Mouse (Mus musculus) midbrain, embryonic 14.5 days (tissue): Measurements from ENCODE around the gene Mrpl49. TPM values are rescaled to one million over a fixed set of nuclear protein-coding genes. Genes with fewer than 3 reads are reported as not detected.

ENCODE experiments used
- ATAC-seq: fragments of 200-750 bp; cut with Nextera tagmentation; 2 replicates; pipeline ENCODE4 v1.8.0; 2017; ENCODE audit warnings: moderate number of reproducible peaks, moderate library complexity; ENCODE audit not compliant: low FRiP score, low TSS enrichment
- DNase-seq: peaks from one replicate; pipeline ENCODE4 v3.0.0-alpha.2; 2015
- H3K27ac ChIP-seq: fragments of 300-500 bp; sonication (generic); replicated peaks from 2 replicates; pipeline ENCODE4 v1.5.1; 2014; ENCODE audit warnings: mild to moderate bottlenecking, low read depth, low read length, moderate library complexity
- H3K27me3 ChIP-seq: fragments of 300-500 bp; sonication (generic); 2 replicates; pipeline ENCODE4 v1.6.1; 2014; ENCODE audit warnings: low read length, control low read depth, mixed read lengths; ENCODE audit not compliant: control insufficient read depth, insufficient read depth
- H3K36me3 ChIP-seq: fragments of 300-500 bp; sonication (generic); 2 replicates; pipeline ENCODE4 v1.6.1; 2014; ENCODE audit warnings: low read length, control low read depth; ENCODE audit not compliant: control insufficient read depth, insufficient read depth
- H3K4me1 ChIP-seq: fragments of 300-500 bp; sonication (generic); 2 replicates; pipeline ENCODE4 v1.6.1; 2014; ENCODE audit warnings: mild to moderate bottlenecking, antibody characterized with exemption, low read length, control low read depth; ENCODE audit not compliant: control insufficient read depth, insufficient read depth
- H3K4me2 ChIP-seq: fragments of 300-500 bp; sonication (generic); 2 replicates; pipeline ENCODE4 v1.6.1; 2014; ENCODE audit warnings: mild to moderate bottlenecking, low read length, moderate library complexity
- H3K4me3 ChIP-seq: fragments of 300-500 bp; sonication (generic); replicated peaks from 2 replicates; pipeline ENCODE4 v1.5.1; 2014; ENCODE audit warnings: low read depth, low read length
- H3K9ac ChIP-seq: fragments of 300-500 bp; sonication (generic); replicated peaks from 2 replicates; pipeline ENCODE4 v1.6.1; 2014; ENCODE audit warnings: mild to moderate bottlenecking, low read length, moderate library complexity
- H3K9me3 ChIP-seq: fragments of 300-500 bp; sonication (generic); 2 replicates; pipeline ENCODE4 v1.6.1; 2016; ENCODE audit warnings: low read length, control low read depth, mixed read lengths; ENCODE audit not compliant: control insufficient read depth
- WGBS: fragments of 180-500 bp; shearing (Covaris S2); extraction: QIAGEN DNeasy Blood & Tissue Kit; methylation state at CpG from one replicate; pipeline ENCODE4 v1.1.7; 2014; 5-methylcytosine and 5-hydroxymethylcytosine counted together
- polyA plus RNA-seq: library from polyadenylated mRNA; unstranded; fragments of >200 nt; fragmentation: Nextera tagmentation; extraction: Ambion mirVana; gene quantifications from 2 replicates; pipeline ENCODE4 v1.2.1, GENCODE M21; 2014

Gene Mrpl49
- polyA plus RNA-seq, 1 experiment from 2014 or later, result 72.9 TPM

DNA sequence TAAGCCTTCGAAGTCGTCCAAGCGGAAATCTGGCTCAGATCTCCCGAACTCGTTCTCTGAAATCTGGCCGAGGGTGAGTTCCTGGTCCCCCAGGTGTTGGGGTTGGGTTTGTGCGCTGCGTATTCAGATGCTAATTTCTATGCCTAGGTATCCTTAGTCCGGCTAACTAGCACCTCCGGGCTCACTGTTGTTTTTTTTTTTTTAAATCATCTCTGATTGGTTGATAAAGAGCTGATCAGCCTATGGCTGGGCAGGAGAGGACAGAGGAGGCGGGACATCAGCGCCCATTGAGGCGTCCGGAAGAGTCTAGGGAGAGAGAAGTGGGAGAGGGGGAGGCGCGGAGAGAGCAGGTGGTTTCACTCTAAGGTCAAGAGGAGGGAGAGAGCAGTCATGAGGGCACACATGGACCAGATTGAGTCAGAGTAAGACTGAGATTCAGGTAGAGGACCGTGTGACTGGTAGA is 27.9 kb upstream of the Mrpl49 start:
- H3K27me3 ChIP-seq, result no peaks in the 10 kb centered on the region
- under 1% methylated on average over 17 of the region's 17 CpGs for WGBS

GRCm38 (mm10) chr19:6084478-6085248 is 27.1 kb upstream of the Mrpl49 start, which contains the start of the genes Zfpl1 and Cdca5:
Gene Zfpl1 (minus strand): TSS chr19:6084956.
Gene Cdca5 (plus strand): TSS chr19:6084983.
- Histone ChIP-seq H3K9ac (peak within 1 kb of the TSS; percentile 69), H3K36me3 (peaks cover 26% of the 10 kb centered on the region), H3K4me3 (peak within 1 kb of the TSS; percentile 69), H3K9me3 (no peaks in the 10 kb centered on the region), H3K27me3 (no peaks in the 10 kb centered on the region), H3K4me2 (peak within 1 kb of the TSS; percentile 88), H3K27ac (peak within 1 kb of the TSS; percentile 74), H3K4me1 (peaks cover 16% of the 10 kb centered on the region)
- WGBS, result under 1% methylated on average over 58 of the region's 58 CpGs
- peak; percentile 89 for ATAC-seq
- peak; percentile 99 for DNase-seq

More for the DNA sequence above, 27.9 kb upstream of the Mrpl49 start:
- ATAC-seq (0 out of 2 replicates have a peak, but pooled peaks have one; percentile 51), DNase-seq (peak; percentile 65)
- Histone ChIP-seq H3K9ac (no peak overlapping the region; the same call in 1 of the 2 replicates), H3K4me3 (peak overlapping the region; percentile 69), H3K9me3 (no peaks in the 10 kb centered on the region), H3K36me3 (peaks cover 21% of the 10 kb centered on the region), H3K27ac (no peak overlapping the region), H3K4me2 (peak overlapping the region; percentile 88), H3K4me1 (peaks cover 16% of the 10 kb centered on the region)

- WGBS, result 93% methylated on average over 9 of the region's 9 CpGs
- Histone ChIP-seq H3K4me1 (peaks cover 16% of the 10 kb centered on the region), H3K4me2 (no peak within 1 kb of the TSS), H3K9me3 (no peaks in the 10 kb centered on the region), H3K4me3 (no peak within 1 kb of the TSS), H3K9ac (no peak within 1 kb of the TSS), H3K27ac (no peak within 1 kb of the TSS), H3K36me3 (peaks cover 26% of the 10 kb centered on the region), H3K27me3 (no peaks in the 10 kb centered on the region)
- DNase-seq (no peak), ATAC-seq (no peak)
Measured at GRCm38 (mm10) chr19:6082156-6082555, 24.6 kb upstream of the Mrpl49 start, which contains the start of gene Gm28374. Gene Gm28374 (minus strand): TSS chr19:6082256.

DNA sequence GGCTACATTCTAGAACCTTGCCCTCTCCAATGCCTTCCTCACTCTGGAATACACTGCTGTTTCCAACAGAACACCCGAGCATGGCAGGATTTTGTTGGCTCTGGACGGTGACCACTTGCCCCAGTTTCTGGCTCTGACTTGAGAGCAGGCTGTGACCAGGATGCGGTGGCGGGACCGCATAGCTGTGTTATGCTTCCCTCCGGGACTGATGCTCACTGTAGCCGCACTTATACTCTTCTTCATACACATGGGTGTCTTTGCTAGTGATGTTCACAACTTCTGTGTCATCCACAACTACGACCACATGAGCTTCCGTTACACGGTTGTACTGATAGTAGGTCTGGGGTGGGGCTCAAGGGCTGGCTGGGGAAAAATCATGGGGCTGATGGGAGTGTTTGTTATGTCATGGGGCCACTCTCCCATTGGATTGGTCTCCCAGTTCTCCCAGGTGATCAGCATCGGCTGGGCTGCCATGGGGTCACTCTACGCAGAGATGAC is 22.4 kb upstream of the Mrpl49 start, which contains the start of gene Tmem262:
Tmem262 (plus strand) TSS at position 51 of the 498 bp plus-strand sequence.
- no peak within 1 kb of the TSS for H3K4me2 ChIP-seq
- peaks cover 17% of the 10 kb centered on the region for H3K4me1 ChIP-seq
- H3K36me3 ChIP-seq, result peaks cover 27% of the 10 kb centered on the region
- no peak within 1 kb of the TSS for H3K27ac ChIP-seq
- H3K27me3 ChIP-seq, result no peaks in the 10 kb centered on the region
- DNase-seq, result no peak
- no peak within 1 kb of the TSS for H3K4me3 ChIP-seq
- no peak within 1 kb of the TSS for H3K9ac ChIP-seq
- 96% methylated on average over 12 of the region's 12 CpGs for WGBS
- H3K9me3 ChIP-seq, result no peaks in the 10 kb centered on the region
- no peak for ATAC-seq

- ATAC-seq (peak; percentile 86), DNase-seq (peak; percentile 93)
- Histone ChIP-seq H3K27ac (peak within 1 kb of the TSS; percentile 81), H3K4me3 (peak within 1 kb of the TSS; percentile 77), H3K9me3 (no peaks in the 10 kb centered on the region), H3K4me2 (peak within 1 kb of the TSS; percentile 91), H3K36me3 (peaks cover 34% of the 10 kb centered on the region), H3K4me1 (peaks cover 8% of the 10 kb centered on the region), H3K27me3 (no peaks in the 10 kb centered on the region), H3K9ac (peak within 1 kb of the TSS; percentile 69)
- 2% methylated on average over 33 of the region's 33 CpGs for WGBS
Measured at GRCm38 (mm10) chr19:6076564-6077393, 19.2 kb upstream of the Mrpl49 start, which contains the start of gene Vps51. Gene Vps51 (minus strand): TSS chr19:6077231.

- Histone ChIP-seq H3K27me3 (no peaks in the 10 kb centered on the region), H3K27ac (no peak overlapping the region), H3K4me1 (peaks cover 8% of the 10 kb centered on the region), H3K4me2 (no peak overlapping the region), H3K9me3 (no peaks in the 10 kb centered on the region), H3K9ac (no peak overlapping the region), H3K4me3 (no peak overlapping the region), H3K36me3 (peaks cover 43% of the 10 kb centered on the region)
- 96% methylated on average over 5 of the region's 5 CpGs for WGBS
- ATAC-seq (no peak), DNase-seq (no peak)
Measured at GRCm38 (mm10) chr19:6073889-6074288, 16.3 kb upstream of the Mrpl49 start.

- Histone ChIP-seq H3K9ac (no peak overlapping the region), H3K4me3 (no peak overlapping the region), H3K4me2 (no peak overlapping the region), H3K4me1 (peaks cover 15% of the 10 kb centered on the region), H3K9me3 (no peaks in the 10 kb centered on the region), H3K27me3 (no peaks in the 10 kb centered on the region), H3K27ac (no peak overlapping the region), H3K36me3 (peaks cover 46% of the 10 kb centered on the region)
- ATAC-seq (no peak), DNase-seq (no peak)
- WGBS, result 94% methylated on average over 19 of the region's 19 CpGs
Measured at GRCm38 (mm10) chr19:6071261-6071660, 13.7 kb upstream of the Mrpl49 start.

DNA sequence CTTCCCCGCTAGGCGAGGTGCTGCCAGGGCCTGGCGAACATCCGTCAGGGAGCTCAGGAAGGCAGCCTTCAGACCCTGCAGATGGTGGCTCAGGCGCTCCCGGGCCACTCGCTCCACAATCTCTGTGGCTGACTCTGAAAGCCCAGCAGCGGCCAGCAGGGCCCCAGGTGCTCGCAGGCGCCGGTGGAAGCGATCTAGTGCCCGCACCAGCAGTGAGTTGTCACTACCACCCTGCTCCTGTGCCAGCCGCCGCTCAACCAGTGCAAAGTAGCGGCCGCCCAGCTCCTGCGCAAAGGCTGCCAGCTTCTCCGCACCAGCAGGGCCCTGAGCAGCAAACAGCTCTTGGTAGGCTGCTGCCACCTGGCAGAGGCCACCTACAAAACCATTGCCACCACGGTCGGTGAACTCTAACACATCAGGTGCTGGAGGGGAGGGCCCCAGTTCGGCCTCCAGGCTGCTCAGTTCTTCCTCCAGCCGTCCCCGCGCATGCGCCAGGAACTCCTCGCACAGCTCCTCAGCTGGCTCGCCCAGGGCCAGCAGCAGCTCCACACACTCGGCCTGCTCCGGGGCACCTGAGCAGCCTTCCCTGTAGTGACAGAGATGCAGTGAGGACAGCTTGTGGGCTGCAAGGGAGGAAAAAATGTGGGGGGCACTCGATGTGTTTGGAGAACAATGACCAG is 13.1 kb upstream of the Mrpl49 start:
- Histone ChIP-seq H3K9me3 (no peaks in the 10 kb centered on the region), H3K9ac (no peak overlapping the region), H3K4me3 (no peak overlapping the region), H3K4me1 (peaks cover 14% of the 10 kb centered on the region), H3K36me3 (peaks cover 46% of the 10 kb centered on the region), H3K27me3 (no peaks in the 10 kb centered on the region), H3K27ac (no peak overlapping the region), H3K4me2 (no peak overlapping the region)
- 93% methylated on average over 31 of the region's 31 CpGs for WGBS
- ATAC-seq (no peak), DNase-seq (no peak)
